Mouse (Mus musculus): ENCODE measurements at regions not wholly inside any gene's neighbourhood (a gene's known extent, or its start where the extent isn't known, plus 50 kb on each side); places are given as distances from the start of the nearest gene placed in this dataset.

GRCm38 (mm10) chr14:67135221-67136140 is 1126.5 kb upstream of the Gulo start:
- TF ChIP-seq CTCF (IDR thresholded peaks at IDR 0.05; ENCODE audit: insufficient read depth, low read length) (no peak), POLR2A (IDR thresholded peaks at IDR 0.05; ENCODE audit: borderline replicate concordance, extremely low read depth, low read depth, low read length) (no peak)
